Mouse (Mus musculus): ENCODE results near the gene Ppp1r17. TPM values are rescaled to one million over a fixed set of nuclear protein-coding genes. Genes with fewer than 3 reads are reported as not detected.
A peak's percentile ranks its signal among the peaks of the same experiment; 100 is the strongest.

Ppp1r17 gene
- total RNA-seq (2021) = under 1 TPM; 0.19 to 0.28 TPM
- long read RNA-seq, experiment 1 = 0 reads
- long read RNA-seq, experiment 2, partial matches to known transcripts = 0 of 1 reads
- long read RNA-seq, experiment 2, other reads (novel, unspliced or antisense) = 0 of 1 reads

GRCm38 (mm10) chr6:56017291-56017994 lies at the start of gene Ppp1r17:
Gene Ppp1r17 (plus strand): TSS chr6:56017497.
- DNase-seq (ENCODE audit: low spot score in 2 of 2) = no peak

GRCm38 (mm10) chr6:55972998-55973397 lies 44.3 kb upstream of the Ppp1r17 start:
- DNase-seq (ENCODE audit: low spot score in 2 of 2) = peak in 1 of 2 experiments; percentile 26

- DNase-seq (ENCODE audit: low spot score in 2 of 2) = no peak
Observed at GRCm38 (mm10) chr6:55979766-55980165, 37.5 kb upstream of the Ppp1r17 start.

- DNase-seq (ENCODE audit: low spot score in 2 of 2) = no peak
Observed at GRCm38 (mm10) chr6:56008711-56009110, 8.6 kb upstream of the Ppp1r17 start.

GRCm38 (mm10) chr6:56012384-56012783 lies 4.9 kb upstream of the Ppp1r17 start:
- DNase-seq (ENCODE audit: low spot score in 2 of 2) = no peak

- no peak for DNase-seq (ENCODE audit: low spot score in 2 of 2)
Observed at GRCm38 (mm10) chr6:56019632-56020031, 2.3 kb downstream of the Ppp1r17 start.

GRCm38 (mm10) chr6:56025533-56025932 lies 8.2 kb downstream of the Ppp1r17 start:
- DNase-seq (ENCODE audit: low spot score in 2 of 2) = no peak

- DNase-seq (ENCODE audit: low spot score in 2 of 2) = no peak
Observed at GRCm38 (mm10) chr6:56027318-56027717, 10.0 kb downstream of the Ppp1r17 start.

GRCm38 (mm10) chr6:56027966-56028365 lies 10.7 kb downstream of the Ppp1r17 start:
- no peak for DNase-seq (ENCODE audit: low spot score in 2 of 2)

GRCm38 (mm10) chr6:56029986-56030385 lies 12.7 kb downstream of the Ppp1r17 start:
- no peak for DNase-seq (ENCODE audit: low spot score in 2 of 2)

- DNase-seq (ENCODE audit: low spot score in 2 of 2) = no peak
Observed at GRCm38 (mm10) chr6:56032231-56032630, 14.9 kb downstream of the Ppp1r17 start.

GRCm38 (mm10) chr6:56035054-56035453 lies 17.8 kb downstream of the Ppp1r17 start:
- DNase-seq (ENCODE audit: low spot score in 2 of 2) = no peak

GRCm38 (mm10) chr6:56039476-56040055 lies 22.3 kb downstream of the Ppp1r17 start:
- no peak for DNase-seq (ENCODE audit: low spot score in 2 of 2)

- DNase-seq (ENCODE audit: low spot score in 2 of 2) = no peak
Observed at GRCm38 (mm10) chr6:56044270-56044669, 27.0 kb downstream of the Ppp1r17 start.

GRCm38 (mm10) chr6:56044716-56045115 lies 27.4 kb downstream of the Ppp1r17 start:
- no peak for DNase-seq (ENCODE audit: low spot score in 2 of 2)

GRCm38 (mm10) chr6:56048580-56048979 lies 31.3 kb downstream of the Ppp1r17 start:
- no peak for DNase-seq (ENCODE audit: low spot score in 2 of 2)

GRCm38 (mm10) chr6:56049104-56049503 lies 31.8 kb downstream of the Ppp1r17 start:
- peak; percentile 30 to 44 for DNase-seq (ENCODE audit: low spot score in 2 of 2)

- no peak for DNase-seq (ENCODE audit: low spot score in 2 of 2)
Observed at GRCm38 (mm10) chr6:56063736-56064135, 46.4 kb downstream of the Ppp1r17 start.

GRCm38 (mm10) chr6:56066632-56067282 lies 49.5 kb downstream of the Ppp1r17 start:
- peak; percentile 41 to 61 for DNase-seq (ENCODE audit: low spot score in 2 of 2)

GRCm38 (mm10) chr6:56068516-56068915 lies 51.2 kb downstream of the Ppp1r17 start:
- DNase-seq (ENCODE audit: low spot score in 2 of 2) = no peak

- DNase-seq (ENCODE audit: low spot score in 2 of 2) = no peak
Observed at GRCm38 (mm10) chr6:56076378-56076805, 59.1 kb downstream of the Ppp1r17 start.
